Mouse (Mus musculus) myocyte (in vitro differentiated cells): ENCODE measurements around the gene Spop. TPM values are rescaled to one million over a fixed set of nuclear protein-coding genes. Genes with fewer than 3 reads are reported as not detected.

Experiments used
- H3K27me3 ChIP-seq: one replicate; pipeline ENCODE4 v1.6.1; 2011; ENCODE audit not compliant: control insufficient read depth, insufficient read depth, insufficient read length
- H3K36me3 ChIP-seq: one replicate; pipeline ENCODE4 v1.6.1; 2011; ENCODE audit not compliant: control insufficient read depth, insufficient read depth
- H3K4me2 ChIP-seq: one replicate; pipeline ENCODE4 v1.6.1; 2011; ENCODE audit warnings: low read depth, control low read depth
- H3K4me3 ChIP-seq: one replicate; pipeline ENCODE4 v1.5.1; 2011; ENCODE audit warnings: mild to moderate bottlenecking, control low read depth, moderate library complexity
- H3K79me2 ChIP-seq: one replicate; pipeline ENCODE4 v1.6.1; 2011; ENCODE audit not compliant: control insufficient read depth, insufficient read depth
- H3ac ChIP-seq: one replicate; pipeline ENCODE4 v1.6.1; 2011; ENCODE audit not compliant: control insufficient read depth, insufficient read length
- CEBPB ChIP-seq: IDR thresholded peaks from 2 replicates; pipeline ENCODE4 v1.6.1; 2011; ENCODE audit warnings: mild to moderate bottlenecking, moderate library complexity; ENCODE audit not compliant: poor library complexity, insufficient read depth, severe bottlenecking
- E2F4 ChIP-seq: IDR thresholded peaks from one replicate; pipeline ENCODE4 v1.6.1; 2011; ENCODE audit warnings: mild to moderate bottlenecking, control low read depth, moderate library complexity; ENCODE audit not compliant: insufficient read depth
- MAX ChIP-seq: IDR thresholded peaks from one replicate; pipeline ENCODE4 v1.6.1; 2011; ENCODE audit warnings: low read depth, mild to moderate bottlenecking, control low read depth
- MYOD1 ChIP-seq, 3 experiments: IDR thresholded peaks; one replicate each; pipeline ENCODE4 v1.6.1; 2011; ENCODE audit warnings: control low read depth in 2 of 3, low read depth in 2 of 3, mild to moderate bottlenecking in 2 of 3, moderate library complexity in 1 of 3; ENCODE audit not compliant: insufficient read length in 2 of 3, control insufficient read depth in 1 of 3
- MYOG ChIP-seq, 3 experiments: IDR thresholded peaks; one replicate each; pipeline ENCODE4 v1.6.1; 2011; ENCODE audit warnings: control low read depth in 2 of 3, low read depth in 2 of 3, mild to moderate bottlenecking in 2 of 3; ENCODE audit not compliant: insufficient read length in 2 of 3, control insufficient read depth in 1 of 3, insufficient read depth in 1 of 3
- POLR2A ChIP-seq: IDR thresholded peaks from one replicate; pipeline ENCODE4 v1.6.1; 2011; ENCODE audit warnings: low read depth, mild to moderate bottlenecking, control low read depth, moderate library complexity; ENCODE audit not compliant: insufficient read length
- POLR2AphosphoS2 ChIP-seq: IDR thresholded peaks from one replicate; pipeline ENCODE4 v1.6.1; 2011; ENCODE audit warnings: low read depth, control low read depth; ENCODE audit not compliant: insufficient read length
- REST ChIP-seq: IDR thresholded peaks from one replicate; pipeline ENCODE4 v1.6.1; 2011; ENCODE audit warnings: mild to moderate bottlenecking, control low read depth, moderate library complexity; ENCODE audit not compliant: insufficient read depth, insufficient read length
- SRF ChIP-seq: IDR thresholded peaks from one replicate; pipeline ENCODE4 v1.6.1; 2011; ENCODE audit warnings: low read depth; ENCODE audit not compliant: control insufficient read depth, insufficient read length
- TCF12 ChIP-seq: IDR thresholded peaks from one replicate; pipeline ENCODE4 v1.6.1; 2011; ENCODE audit warnings: mild to moderate bottlenecking, control low read depth; ENCODE audit not compliant: poor library complexity, insufficient read depth, severe bottlenecking
- TCF3 ChIP-seq: IDR thresholded peaks from one replicate; pipeline ENCODE4 v1.6.1; 2011; ENCODE audit warnings: low read depth, control low read depth; ENCODE audit not compliant: insufficient read length
- USF1 ChIP-seq: IDR thresholded peaks from one replicate; pipeline ENCODE4 v1.6.1; 2011; ENCODE audit warnings: low read depth, mild to moderate bottlenecking, control low read depth, moderate library complexity
- polyA plus RNA-seq: library from polyadenylated mRNA; unstranded; fragments of >200 nt; fragmentation: generic; extraction: Trizol; gene quantifications from one replicate; pipeline ENCODE4 v1.2.1, GENCODE M21; 2012; ENCODE audit warnings: missing spikeins

Gene Spop
- polyA plus RNA-seq, 1 experiment, result 54.8 TPM

- Histone ChIP-seq H3K4me3 (no peak overlapping the region), H3ac (no peak overlapping the region), H3K4me2 (no peak overlapping the region), H3K27me3 (no peaks in the 10 kb centered on the region), H3K79me2 (peaks cover 26% of the 10 kb centered on the region), H3K36me3 (peaks cover 31% of the 10 kb centered on the region)
- TF ChIP-seq POLR2AphosphoS2, result no peak
- TF ChIP-seq E2F4, result no peak
- no peak for TF ChIP-seq MYOG (IDR thresholded peaks at IDR 0.05; ENCODE audit: control insufficient read depth in 1 of 3, insufficient read depth in 1 of 3, insufficient read length in 2 of 3, low read depth in 2 of 3)
Measured at GRCm38 (mm10) chr11:95389006-95389405, 24.9 kb upstream of the Spop start.

DNA sequence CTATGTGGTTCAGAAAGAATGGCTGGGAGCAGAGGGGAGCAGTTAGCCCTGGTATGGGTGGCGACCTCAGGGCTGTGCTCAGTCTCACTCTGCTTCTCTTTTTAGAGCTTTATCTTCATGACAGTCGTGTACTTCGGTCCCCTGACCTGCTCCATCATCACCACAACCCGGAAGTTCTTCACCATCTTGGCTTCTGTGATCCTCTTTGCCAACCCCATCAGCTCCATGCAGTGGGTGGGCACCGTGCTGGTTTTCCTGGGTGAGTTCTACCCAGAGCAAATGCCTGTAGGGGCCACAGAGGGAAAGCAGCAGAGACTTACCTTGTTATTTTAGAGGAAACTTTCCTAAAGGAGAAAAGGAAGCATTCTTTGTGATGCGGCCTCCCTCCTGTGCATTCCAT, 23.5 kb upstream of the Spop start:
- Histone ChIP-seq H3K4me3 (no peak overlapping the region), H3K79me2 (peaks cover 19% of the 10 kb centered on the region), H3ac (no peak overlapping the region), H3K27me3 (no peaks in the 10 kb centered on the region), H3K4me2 (no peak overlapping the region), H3K36me3 (peaks cover 31% of the 10 kb centered on the region)
- no peak for TF ChIP-seq SRF
- TF ChIP-seq MAX, result no peak
- no peak for TF ChIP-seq MYOD1 (IDR thresholded peaks at IDR 0.05; ENCODE audit: control insufficient read depth in 1 of 3, insufficient read length in 2 of 3, low read depth in 2 of 3)
- TF ChIP-seq CEBPB, result no peak
- no peak for TF ChIP-seq POLR2AphosphoS2
- TF ChIP-seq REST, result no peak
- TF ChIP-seq TCF3, result no peak
- TF ChIP-seq MYOG (IDR thresholded peaks at IDR 0.05; ENCODE audit: control insufficient read depth in 1 of 3, insufficient read depth in 1 of 3, insufficient read length in 2 of 3, low read depth in 2 of 3), result no peak
- TF ChIP-seq POLR2A, result no peak
- TF ChIP-seq E2F4, result no peak
- TF ChIP-seq TCF12, result no peak
- no peak for TF ChIP-seq USF1

- no peaks in the 10 kb centered on the region for H3K27me3 ChIP-seq
- H3K4me3 ChIP-seq, result no peak overlapping the region
- peaks cover 11% of the 10 kb centered on the region for H3K79me2 ChIP-seq
- H3ac ChIP-seq, result no peak overlapping the region
- peaks cover 31% of the 10 kb centered on the region for H3K36me3 ChIP-seq
- H3K4me2 ChIP-seq, result no peak overlapping the region
- TF ChIP-seq MYOD1 (IDR thresholded peaks at IDR 0.05; ENCODE audit: control insufficient read depth in 1 of 3, insufficient read length in 2 of 3, low read depth in 2 of 3), result no peak
- no peak for TF ChIP-seq REST
- no peak for TF ChIP-seq MYOG (IDR thresholded peaks at IDR 0.05; ENCODE audit: control insufficient read depth in 1 of 3, insufficient read depth in 1 of 3, insufficient read length in 2 of 3, low read depth in 2 of 3)
- TF ChIP-seq TCF3, result no peak
- TF ChIP-seq USF1, result no peak
- no peak for TF ChIP-seq CEBPB
- TF ChIP-seq SRF, result no peak
- TF ChIP-seq POLR2AphosphoS2, result no peak
- TF ChIP-seq POLR2A, result no peak
- no peak for TF ChIP-seq MAX
- no peak for TF ChIP-seq E2F4
- no peak for TF ChIP-seq TCF12
Measured at GRCm38 (mm10) chr11:95391201-95391600, 22.7 kb upstream of the Spop start.

GRCm38 (mm10) chr11:95391743-95392142, 22.1 kb upstream of the Spop start:
- H3K79me2 ChIP-seq, result peaks cover 6% of the 10 kb centered on the region
- H3K4me2 ChIP-seq, result no peak overlapping the region
- H3K36me3 ChIP-seq, result peaks cover 31% of the 10 kb centered on the region
- H3K27me3 ChIP-seq, result no peaks in the 10 kb centered on the region
- TF ChIP-seq E2F4 (no peak), SRF (no peak), CEBPB (no peak), REST (no peak), MYOD1 (IDR thresholded peaks at IDR 0.05; ENCODE audit: control insufficient read depth in 1 of 3, insufficient read length in 2 of 3, low read depth in 2 of 3) (no peak), POLR2A (no peak), TCF3 (no peak), USF1 (no peak), POLR2AphosphoS2 (no peak), MYOG (IDR thresholded peaks at IDR 0.05; ENCODE audit: control insufficient read depth in 1 of 3, insufficient read depth in 1 of 3, insufficient read length in 2 of 3, low read depth in 2 of 3) (no peak), MAX (no peak), TCF12 (no peak)
- H3ac ChIP-seq, result no peak overlapping the region
- no peak overlapping the region for H3K4me3 ChIP-seq

- no peak overlapping the region for H3K4me2 ChIP-seq
Measured at GRCm38 (mm10) chr11:95392223-95392667, 21.6 kb upstream of the Spop start.

More at GRCm38 (mm10) chr11:95392223-95392667, 21.6 kb upstream of the Spop start:
- Histone ChIP-seq H3ac (no peak overlapping the region), H3K79me2 (peaks cover 1% of the 10 kb centered on the region), H3K4me3 (no peak overlapping the region), H3K27me3 (no peaks in the 10 kb centered on the region), H3K36me3 (peaks cover 29% of the 10 kb centered on the region)
- TF ChIP-seq MYOG (IDR thresholded peaks at IDR 0.05; ENCODE audit: control insufficient read depth in 1 of 3, insufficient read depth in 1 of 3, insufficient read length in 2 of 3, low read depth in 2 of 3), result peak in 1 of 3 experiments; percentile 33
- peak in 2 of 3 experiments; percentile 6 to 28 for TF ChIP-seq MYOD1 (IDR thresholded peaks at IDR 0.05; ENCODE audit: control insufficient read depth in 1 of 3, insufficient read length in 2 of 3, low read depth in 2 of 3)
- no peak for TF ChIP-seq TCF3
